Mouse (Mus musculus) splenic B cell, adult 2 months (primary cell): ENCODE measurements around the gene Tmem120b.

ENCODE experiments used
- DNase-seq: peaks from one replicate; pipeline ENCODE4 v3.0.0-alpha.2; 2011; ENCODE audit warnings: low read depth, low spot score
- H3K27me3 ChIP-seq: 2 replicates; pipeline ENCODE4 v1.6.1; 2012; ENCODE audit warnings: mild to moderate bottlenecking, low read length, moderate library complexity, mixed read lengths; ENCODE audit not compliant: control insufficient read depth, poor library complexity, insufficient read depth, severe bottlenecking
- H3K36me3 ChIP-seq: 2 replicates; pipeline ENCODE4 v1.6.1; 2012; ENCODE audit warnings: mild to moderate bottlenecking, low read length, moderate library complexity, mixed read lengths; ENCODE audit not compliant: control insufficient read depth, poor library complexity, insufficient read depth, severe bottlenecking

The Tmem120b gene

DNA sequence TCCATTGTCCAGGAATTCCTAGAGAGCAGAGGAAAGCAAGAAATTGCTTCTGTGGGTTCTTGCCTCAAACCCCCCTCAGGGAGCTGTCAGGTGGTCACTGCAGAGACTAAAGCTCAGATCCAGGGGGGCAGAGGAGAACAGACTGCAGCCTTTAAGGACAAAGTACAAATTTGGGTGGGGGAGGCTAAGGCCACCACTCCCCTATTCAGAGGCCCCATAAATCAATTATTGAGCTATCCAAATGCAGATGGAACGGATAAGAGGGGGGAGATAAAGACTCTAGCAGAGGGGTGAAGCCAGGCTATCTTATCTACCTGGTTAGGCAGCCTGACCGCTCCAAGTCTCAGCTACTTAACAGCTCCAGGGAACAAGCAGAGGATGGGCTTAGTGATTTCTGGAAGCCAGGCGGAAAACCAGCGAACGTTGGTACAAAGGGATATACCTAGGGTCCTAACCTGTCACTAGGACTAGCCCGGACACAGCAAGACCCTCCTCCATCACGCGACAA is 66.7 kb downstream of the Tmem120b start:
- Histone ChIP-seq H3K36me3 (peaks cover 5% of the 10 kb centered on the region), H3K27me3 (no peaks in the 10 kb centered on the region)
- no peak for DNase-seq

DNA sequence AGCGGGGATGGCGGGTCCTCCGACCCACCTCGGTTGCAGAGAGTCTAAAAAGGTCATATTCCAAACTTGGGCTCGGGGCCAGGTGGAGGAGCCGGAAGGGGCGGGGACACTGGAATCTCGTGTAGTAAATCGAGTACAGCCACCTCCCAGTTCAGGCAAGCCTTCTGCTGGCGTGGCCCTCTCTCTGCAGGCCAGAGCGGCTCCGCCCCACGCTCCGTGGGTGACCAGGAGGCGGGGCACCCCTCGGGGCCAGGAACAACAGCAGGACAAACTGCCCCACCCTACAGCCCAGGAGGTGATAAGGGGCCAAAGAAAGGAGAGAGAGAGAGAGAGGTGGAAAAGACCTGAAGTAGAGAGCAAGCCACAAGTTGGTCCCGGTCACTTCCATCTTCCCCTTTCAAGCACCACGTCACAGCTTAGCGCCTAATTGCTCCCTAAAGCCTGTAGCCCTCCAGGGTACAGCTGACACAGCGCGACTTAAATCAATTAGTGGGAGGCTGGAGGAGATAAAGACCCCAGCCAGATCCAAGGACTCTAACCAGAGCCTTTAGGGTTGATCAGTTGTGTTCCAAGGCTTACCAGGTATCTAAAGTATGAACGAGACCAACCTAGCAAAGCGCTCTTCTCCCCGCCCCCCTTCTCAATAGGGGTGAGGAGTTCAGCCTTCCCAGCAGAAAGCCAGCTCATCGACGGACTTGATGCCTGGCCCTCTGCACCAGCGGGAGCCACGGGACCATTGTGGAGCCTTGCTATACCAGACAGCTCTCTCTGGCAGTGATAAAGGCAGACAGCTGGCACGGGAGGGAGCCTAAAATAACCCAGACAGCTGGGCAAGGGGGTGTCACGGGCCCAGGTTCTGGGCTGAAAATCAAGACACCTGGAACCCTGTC is 67.5 kb downstream of the Tmem120b start:
- no peak for DNase-seq
- Histone ChIP-seq H3K36me3 (peaks cover 5% of the 10 kb centered on the region), H3K27me3 (no peaks in the 10 kb centered on the region)

DNA sequence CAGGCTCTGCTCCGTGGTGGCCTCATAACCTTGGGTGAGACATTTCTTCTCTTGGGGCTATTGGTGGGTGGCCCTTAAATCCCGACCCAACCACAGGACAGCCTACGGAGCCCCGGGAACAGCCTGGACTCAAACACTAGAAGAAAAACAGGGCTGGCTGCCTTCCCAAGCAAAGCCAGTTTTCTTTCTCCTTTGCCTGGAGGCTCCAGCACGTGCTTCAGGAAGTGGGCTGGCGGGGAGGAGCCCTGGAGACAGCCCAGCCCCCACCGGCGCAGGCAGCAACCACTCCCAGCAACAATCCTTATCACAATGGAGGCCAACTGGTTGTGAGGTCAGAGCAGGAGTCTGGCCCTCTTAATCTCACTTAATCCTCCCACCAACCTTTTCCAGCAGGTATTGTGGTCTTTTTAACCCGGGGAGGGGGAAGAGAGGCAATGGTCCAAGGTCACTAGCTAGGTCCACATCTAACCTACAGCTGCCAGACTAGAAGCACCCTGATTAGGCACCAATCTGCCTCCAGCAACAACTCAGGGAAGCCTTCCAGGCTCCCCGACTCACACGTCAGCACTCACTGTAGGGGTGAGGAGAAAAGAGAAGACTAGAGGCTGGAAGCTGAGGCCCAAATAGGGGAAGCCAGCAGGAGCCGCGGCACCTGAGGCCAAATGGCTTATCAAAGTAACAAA is 68.3 kb downstream of the Tmem120b start:
- peak; percentile 51 for DNase-seq
- H3K36me3 ChIP-seq = peaks cover 5% of the 10 kb centered on the region
- no peaks in the 10 kb centered on the region for H3K27me3 ChIP-seq

DNA sequence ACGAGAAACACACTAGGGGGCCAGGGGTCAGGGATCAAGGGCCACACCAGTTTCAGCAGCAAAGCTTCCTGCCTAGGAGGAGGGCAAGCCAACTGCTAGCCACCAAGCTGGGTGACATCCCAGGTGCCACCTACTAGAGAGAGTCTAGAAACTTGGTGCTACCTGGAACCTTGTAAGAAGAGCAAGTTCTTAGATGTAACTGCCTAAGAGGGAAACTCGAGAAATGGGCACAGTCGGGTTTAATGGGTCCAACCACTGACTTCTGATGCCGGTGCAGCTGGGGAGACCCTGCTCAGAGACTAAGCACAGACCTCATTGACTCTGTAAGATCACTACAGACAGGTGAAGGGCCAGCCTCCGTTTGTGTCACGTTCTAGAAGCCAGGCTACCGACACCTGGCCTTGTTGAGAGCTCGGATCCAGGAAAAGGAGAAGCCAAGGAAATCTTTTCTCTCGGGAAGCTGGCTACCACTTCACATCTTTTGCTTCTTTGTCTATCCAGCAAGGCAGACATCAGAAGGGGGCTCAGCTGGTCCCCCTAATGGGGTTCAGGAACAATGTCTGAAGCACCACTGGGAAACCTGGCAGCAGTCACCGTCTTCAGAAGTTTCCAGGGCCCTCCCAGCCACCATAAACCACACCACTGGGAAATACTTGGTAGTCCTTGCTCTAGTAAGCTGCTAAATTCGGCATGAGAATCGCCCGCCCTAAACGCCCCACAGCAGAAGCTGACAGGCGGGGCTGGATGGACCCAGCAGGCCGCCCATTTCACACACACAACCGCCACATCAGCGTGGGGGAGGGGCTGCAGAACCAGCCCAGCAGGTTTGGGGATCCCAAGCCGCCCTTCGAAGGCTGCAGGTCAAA is 69.1 kb downstream of the Tmem120b start:
- no peaks in the 10 kb centered on the region for H3K27me3 ChIP-seq
- H3K36me3 ChIP-seq = peaks cover 5% of the 10 kb centered on the region
- DNase-seq = peak; percentile 47

DNA sequence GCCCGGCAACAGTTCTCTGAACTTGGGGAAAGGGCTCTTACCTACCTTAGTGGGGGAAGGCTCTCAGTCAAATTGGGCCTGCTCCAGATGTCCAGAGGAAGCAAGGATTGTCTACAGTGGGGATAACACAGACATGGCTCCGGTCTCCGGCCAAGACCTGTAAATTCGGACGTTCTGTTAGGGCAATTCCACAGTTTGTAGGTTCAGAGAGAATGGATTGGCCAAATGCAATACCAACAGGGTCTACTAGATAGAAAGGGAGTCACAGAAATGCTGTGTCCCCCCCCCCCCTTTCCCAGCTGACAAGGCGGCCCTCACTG is 69.7 kb downstream of the Tmem120b start:
- Histone ChIP-seq H3K27me3 (no peaks in the 10 kb centered on the region), H3K36me3 (peaks cover 5% of the 10 kb centered on the region)
- no peak for DNase-seq

DNA sequence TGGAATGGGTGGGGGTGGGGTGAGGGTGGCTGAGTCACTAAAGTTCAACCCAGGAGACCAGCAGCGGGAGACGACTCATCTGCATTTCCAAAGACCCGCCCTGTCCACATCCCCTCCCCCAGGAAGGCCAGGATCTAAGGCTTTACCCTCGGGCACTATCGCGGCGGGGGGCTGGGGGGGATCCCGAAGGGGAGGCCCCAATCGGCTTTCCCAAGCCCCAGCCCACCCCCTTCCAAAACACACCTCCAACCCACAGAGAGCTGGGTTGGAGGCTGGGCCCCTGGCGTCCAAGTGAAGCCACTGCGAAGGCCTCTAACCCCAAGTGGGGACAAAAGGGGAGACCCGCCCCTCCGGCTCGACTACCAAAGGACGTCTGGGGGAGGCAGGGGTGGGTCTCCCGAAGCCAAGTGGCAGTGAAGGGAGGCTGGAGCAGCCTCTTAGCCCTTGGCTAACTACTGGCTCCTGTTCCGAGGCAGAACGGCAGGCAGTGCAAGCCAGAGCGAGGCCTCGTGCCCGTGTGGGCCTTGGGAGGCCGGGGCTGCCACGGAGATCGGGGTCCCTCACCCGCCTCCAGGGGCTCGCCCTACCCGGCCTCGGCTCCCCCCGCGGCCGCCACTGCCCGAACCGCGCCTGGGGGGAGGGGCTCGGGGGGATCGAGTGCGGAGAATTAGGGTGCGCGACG is 70.2 kb downstream of the Tmem120b start:
- no peaks in the 10 kb centered on the region for H3K27me3 ChIP-seq
- peaks cover 5% of the 10 kb centered on the region for H3K36me3 ChIP-seq
- DNase-seq = peak; percentile 40

DNA sequence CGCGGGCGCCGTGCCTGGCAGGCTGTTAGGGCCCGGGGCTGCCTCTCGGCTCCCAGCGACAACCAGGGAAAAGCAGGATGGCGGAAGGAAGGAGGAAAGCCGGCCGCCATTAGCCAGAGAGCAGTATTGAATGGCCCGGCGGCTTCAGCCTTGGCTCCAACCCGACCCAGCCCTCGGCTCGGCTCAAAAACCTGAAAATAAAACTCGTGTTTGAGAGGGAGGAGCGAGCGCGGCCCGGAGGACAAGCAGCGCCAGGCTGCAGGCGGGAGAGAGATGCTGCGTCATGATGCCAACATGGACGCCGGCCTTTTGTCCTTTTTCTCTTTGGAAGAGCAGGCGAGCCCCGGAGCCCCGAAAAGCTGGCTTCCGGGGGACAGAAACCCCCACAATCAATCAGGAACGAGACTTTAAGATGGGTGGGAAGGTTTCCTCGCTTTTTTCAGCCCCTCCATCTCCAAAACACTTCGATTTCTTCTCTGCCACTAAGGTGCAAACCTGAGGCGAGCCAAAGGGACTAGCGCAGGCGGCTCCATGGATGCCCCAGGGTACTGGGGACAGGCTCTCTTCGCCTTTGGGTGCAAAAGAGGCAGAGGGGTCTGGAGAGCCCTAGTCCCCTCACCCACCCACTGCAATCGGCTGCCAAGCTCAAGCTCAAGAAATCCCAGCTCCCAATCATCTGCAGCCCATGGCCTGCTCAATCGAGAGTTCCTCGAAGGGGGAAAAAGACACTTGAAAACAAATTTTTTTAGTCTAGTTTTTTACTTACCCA is 70.9 kb downstream of the Tmem120b start:
- peak; percentile 71 for DNase-seq
- Histone ChIP-seq H3K27me3 (no peaks in the 10 kb centered on the region), H3K36me3 (no peaks in the 10 kb centered on the region; the same call in none of the 2 replicates)

DNA sequence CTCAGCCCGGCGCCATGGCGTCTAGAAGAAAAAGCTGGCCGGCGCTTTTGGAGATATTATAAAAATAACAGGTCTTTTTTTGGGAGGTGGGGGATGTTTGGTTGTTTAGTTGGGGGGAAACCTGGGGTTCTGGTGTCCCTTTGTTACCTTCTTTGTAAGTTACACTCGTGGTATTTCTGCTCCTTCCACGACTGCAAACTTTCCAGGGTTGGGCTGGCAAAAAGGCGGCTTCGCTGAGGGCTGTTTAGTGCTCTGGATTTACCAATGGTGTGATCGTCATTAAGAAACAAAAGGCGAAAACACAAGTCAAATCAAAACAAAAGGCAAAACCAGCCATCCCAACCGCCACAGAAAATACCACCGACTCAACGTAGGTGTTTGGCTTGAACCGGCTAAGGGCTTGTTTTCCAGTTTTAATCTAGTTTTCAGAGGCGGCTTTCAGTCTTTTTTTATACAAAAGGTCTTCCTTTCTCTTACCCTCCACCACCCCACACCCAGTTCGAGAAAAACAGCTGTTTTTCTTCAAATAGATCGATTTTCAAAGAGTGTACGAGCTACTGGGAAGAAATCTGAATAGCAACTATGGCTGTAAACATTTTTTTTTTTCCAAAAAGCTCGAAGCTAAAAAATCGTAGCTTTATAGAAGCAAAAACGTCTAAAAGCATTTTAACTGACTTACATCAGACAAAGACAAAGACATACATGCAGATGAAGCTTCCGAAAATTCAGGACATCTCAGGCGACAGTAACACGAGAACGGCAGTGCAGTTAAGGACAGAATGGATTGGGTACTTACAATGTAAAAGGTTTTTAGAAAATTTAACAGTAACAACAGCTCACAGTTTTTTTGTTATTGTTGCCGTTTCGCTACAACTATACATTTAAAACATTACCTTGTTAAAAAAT is 71.8 kb downstream of the Tmem120b start:
- no peaks in the 10 kb centered on the region for H3K27me3 ChIP-seq
- DNase-seq = no peak

DNA sequence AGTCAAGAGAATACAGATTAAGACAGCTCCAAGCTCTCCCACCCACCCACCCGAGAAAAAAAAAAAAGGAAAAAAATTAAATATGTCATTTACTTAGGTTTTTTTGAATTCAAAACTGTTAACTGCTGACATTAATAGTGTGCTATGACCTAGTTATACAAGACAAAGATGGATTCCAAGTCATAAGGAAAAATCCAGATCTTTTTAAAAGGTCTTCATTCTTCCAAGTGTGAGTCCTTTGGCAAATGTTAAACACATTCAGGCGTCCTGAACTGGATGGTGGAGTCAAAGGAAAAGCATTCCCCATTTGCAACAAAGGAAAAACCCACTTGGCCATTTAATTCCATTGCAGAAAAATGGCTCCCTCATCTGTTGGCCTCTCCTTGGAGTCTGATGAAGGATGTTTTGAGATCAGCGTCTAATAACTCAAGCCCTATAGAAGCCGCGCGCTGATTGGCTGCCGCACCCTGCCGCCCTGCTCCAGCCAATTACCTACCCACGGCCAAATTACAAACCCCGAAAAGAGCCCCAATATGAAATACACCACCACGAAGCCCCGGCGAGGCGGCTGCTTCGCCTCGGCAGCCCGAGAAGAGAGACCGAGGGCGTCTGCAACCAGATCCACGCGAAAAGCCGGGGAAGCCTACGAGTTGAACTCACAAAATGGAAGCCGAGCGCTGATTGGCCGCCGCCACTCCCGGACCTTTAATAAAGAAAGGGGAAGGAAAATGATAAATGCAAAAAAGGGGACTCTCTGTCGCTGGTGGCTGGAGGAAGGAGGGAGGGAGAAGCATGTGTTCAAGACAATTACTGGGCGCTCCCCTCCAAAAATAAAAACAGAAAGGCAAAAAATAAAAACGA is 72.7 kb downstream of the Tmem120b start:
- peak; percentile 92 for DNase-seq
- Histone ChIP-seq H3K27me3 (no peaks in the 10 kb centered on the region), H3K36me3 (peaks cover 1% of the 10 kb centered on the region; the same call in 1 of the 2 replicates)

More for the DNA sequence above, 71.8 kb downstream of the Tmem120b start:
- H3K36me3 ChIP-seq = no peaks in the 10 kb centered on the region; the same call in 1 of the 2 replicates

DNA sequence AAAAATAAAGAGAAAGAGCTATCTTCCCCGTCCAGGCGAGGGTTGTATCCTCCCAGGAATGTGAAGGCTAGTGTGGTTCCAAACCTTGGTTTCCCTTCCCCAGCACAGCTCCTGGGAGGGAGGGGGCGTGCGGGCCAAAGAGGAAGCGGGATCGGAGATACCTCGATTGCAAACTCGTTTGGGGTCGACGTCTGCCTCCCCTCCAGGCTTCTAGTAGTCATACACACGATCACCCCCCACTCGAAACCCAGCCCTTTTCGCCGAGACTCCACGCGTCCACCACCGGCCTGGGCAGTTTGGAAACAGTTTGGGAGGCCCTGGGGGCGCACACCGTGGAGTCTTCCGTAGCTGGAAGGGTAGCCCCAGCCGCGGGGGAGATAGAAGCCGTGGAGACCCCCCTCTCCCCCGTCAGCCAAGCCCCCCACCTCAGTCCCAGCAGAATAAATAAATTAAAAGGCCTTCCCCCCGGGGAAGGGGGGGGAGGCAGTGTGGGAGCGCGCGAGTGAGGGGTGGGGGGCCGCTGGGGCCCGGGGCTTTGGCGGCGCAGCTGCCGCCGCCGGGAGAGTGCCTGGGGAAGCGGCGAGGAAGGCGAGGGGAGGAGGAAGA is 73.4 kb downstream of the Tmem120b start:
- DNase-seq = no peak
- H3K36me3 ChIP-seq = peaks cover 1% of the 10 kb centered on the region; the same call in 1 of the 2 replicates

DNA sequence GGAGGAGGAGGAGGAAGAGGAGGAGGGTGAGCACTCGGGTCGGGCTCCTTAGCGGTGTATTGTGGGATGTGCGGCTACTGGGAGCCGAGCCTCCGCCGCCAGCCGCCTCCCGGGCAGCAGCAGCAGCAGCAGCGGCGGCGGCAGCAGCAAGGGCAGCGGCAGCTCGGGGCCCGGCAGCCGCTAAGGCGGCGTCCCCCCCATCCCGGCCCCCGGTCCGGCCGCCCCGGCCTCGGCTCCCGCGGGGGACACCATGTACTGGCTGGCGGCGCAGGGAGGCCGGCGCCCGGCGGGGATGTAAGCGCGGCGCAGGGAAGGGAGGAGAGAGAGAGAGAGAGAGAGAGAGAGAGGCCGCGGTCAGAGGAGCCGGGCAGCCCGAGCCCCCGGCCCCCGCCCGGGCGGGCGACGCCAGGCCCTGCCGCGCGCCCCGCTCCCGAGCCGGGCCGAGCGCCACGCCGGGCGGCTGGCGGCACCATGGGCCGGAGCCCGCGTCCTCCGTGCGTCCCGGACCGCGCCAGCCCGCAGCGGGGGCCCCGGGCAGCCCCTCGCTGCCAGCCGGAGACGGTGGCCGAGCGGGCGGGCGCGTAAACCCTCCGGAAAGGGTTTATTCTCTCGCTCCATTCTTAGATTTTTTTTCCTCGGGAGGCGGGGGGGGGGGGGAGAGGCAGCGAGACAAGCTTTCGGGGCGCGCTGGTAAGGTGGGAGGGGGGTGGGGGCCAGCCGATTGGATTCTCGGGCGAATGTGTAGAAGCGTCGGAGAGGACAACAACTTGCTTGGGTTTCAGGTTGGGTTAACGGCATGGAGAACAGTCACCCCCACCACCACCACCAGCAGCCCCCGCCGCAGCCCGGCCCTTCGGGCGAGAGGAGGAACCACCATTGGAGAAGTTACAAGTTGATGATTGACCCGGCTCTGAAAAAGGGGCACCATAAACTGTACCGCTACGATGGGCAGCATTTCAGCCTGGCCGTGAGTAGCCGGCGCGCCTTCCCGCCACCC is 74.2 kb downstream of the Tmem120b start, which contains the start of gene Setd1b:
Setd1b (plus strand) TSS at position 33 of the 997 bp plus-strand sequence.
- peak; percentile 56 for DNase-seq
- H3K27me3 ChIP-seq = no peaks in the 10 kb centered on the region
- H3K36me3 ChIP-seq = peaks cover 1% of the 10 kb centered on the region

More for the DNA sequence above, 73.4 kb downstream of the Tmem120b start:
- H3K27me3 ChIP-seq = no peaks in the 10 kb centered on the region
